Mouse (Mus musculus): ENCODE measurements at regions not wholly inside any gene's neighbourhood (a gene's known extent, or its start where the extent isn't known, plus 50 kb on each side); places are given as distances from the start of the nearest gene placed in this dataset.

DNA sequence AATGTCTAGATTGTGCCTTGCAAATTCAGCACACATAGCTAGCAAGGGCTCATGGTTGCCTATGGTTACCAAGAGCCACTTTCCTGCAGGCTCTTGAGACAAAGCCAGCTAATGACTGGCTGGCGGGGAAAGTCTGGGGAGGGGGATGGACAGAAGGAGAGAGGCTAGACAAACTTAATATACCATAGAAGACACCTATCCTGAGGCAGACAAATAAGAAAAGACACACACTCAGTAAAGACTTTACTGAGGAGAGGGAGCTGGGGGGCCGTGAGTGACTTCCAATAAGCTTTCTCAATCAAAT is 91.6 kb upstream of the Arhgap21 start:
- TF ChIP-seq MXI1 (IDR thresholded peaks at IDR 0.05; ENCODE audit: low read depth, low read length) (no peak), KAT2A (IDR thresholded peaks at IDR 0.05; ENCODE audit: insufficient replicate concordance, low read length) (no peak), POLR2A (IDR thresholded peaks at IDR 0.05; ENCODE audit: low read depth, low read length) (no peak), ZNF384 (IDR thresholded peaks at IDR 0.05; ENCODE audit: low read depth, low read length) (no peak), CTCF (conservative IDR thresholded peaks at IDR 0.05 in 1 of 2, IDR thresholded peaks at IDR 0.05 in 1 of 2; ENCODE audit: low read depth in 2 of 2, low read length in 2 of 2) (no peak), USF2 (conservative IDR thresholded peaks at IDR 0.05; ENCODE audit: low read depth, low read length) (no peak), TBP (conservative IDR thresholded peaks at IDR 0.05; ENCODE audit: low read depth, low read length) (no peak), HCFC1 (IDR thresholded peaks at IDR 0.05; ENCODE audit: low read depth, low read length) (no peak), IRF4 (IDR thresholded peaks at IDR 0.05; ENCODE audit: low read depth, low read length) (no peak), JUN (IDR thresholded peaks at IDR 0.05; ENCODE audit: insufficient read depth, low read depth, low read length) (no peak), GABPA (IDR thresholded peaks at IDR 0.05; ENCODE audit: insufficient replicate concordance, low read depth, low read length) (no peak)
